Comparison of ENCODE assay signal across 31 mouse cellular contexts in the genomic region with DNA sequence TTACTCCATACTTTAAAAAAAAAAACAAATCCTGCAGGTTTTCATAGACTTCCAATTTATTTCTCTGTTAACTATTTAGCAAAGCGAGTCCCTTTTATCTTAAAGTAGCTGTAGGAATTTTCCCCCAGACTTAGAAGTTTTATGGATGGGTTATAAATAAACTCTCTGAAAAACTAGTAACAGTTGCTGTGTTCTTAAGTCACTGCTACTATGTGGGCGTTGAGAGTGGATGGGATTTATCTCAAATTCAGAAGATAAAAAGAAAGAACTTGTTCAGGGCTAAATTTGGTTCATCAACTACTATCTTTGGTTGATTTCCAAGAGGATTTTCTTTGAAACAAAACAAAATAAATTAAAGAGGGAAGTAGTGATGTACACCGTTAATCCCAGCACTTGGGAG.
"Had no signal": no experiment of that assay in that cellular context is flagged by ENCODE, and none has a peak within 500 bp of the region (broad histone marks: within the 10 kb centered on the region; RNA-seq: fewer than 3 reads in every experiment).

No protein-coding gene starts in this region.

- H3K4me1 ChIP-seq: liver, embryonic 12.5 days; liver, embryonic 13.5 days; liver, embryonic 15.5 days; megakaryocyte, embryonic 14.5 days had no signal

- ATAC-seq: liver, embryonic 12.5 days; liver, postnatal 0 days; lung, postnatal 0 days; midbrain, embryonic 13.5 days; midbrain, embryonic 15.5 days; midbrain, embryonic 16.5 days had no signal

- H3K9ac ChIP-seq: limb, embryonic 12.5 days; limb, embryonic 13.5 days; limb, embryonic 15.5 days; liver, embryonic 12.5 days; liver, embryonic 13.5 days; liver, embryonic 14.5 days; liver, embryonic 15.5 days; liver, postnatal 0 days; lung, embryonic 14.5 days; lung, embryonic 15.5 days; midbrain, embryonic 12.5 days; midbrain, embryonic 13.5 days; midbrain, embryonic 15.5 days had no signal

- H3K9me3 ChIP-seq: limb, embryonic 10.5 days; limb, embryonic 12.5 days; limb, embryonic 13.5 days; limb, embryonic 15.5 days; liver, embryonic 15.5 days; lung, embryonic 15.5 days; midbrain, embryonic 13.5 days; midbrain, embryonic 15.5 days had no signal

- H3K4me3 ChIP-seq: limb, embryonic 10.5 days; limb, embryonic 12.5 days; limb, embryonic 13.5 days; limb, embryonic 15.5 days; liver, embryonic 12.5 days; liver, embryonic 13.5 days; liver, embryonic 15.5 days; lung, embryonic 15.5 days; megakaryocyte, embryonic 14.5 days; midbrain, embryonic 10.5 days; midbrain, embryonic 12.5 days; midbrain, embryonic 13.5 days; midbrain, embryonic 15.5 days; myocyte had no signal

- H3K36me3 ChIP-seq: limb, embryonic 10.5 days; limb, embryonic 12.5 days; limb, embryonic 13.5 days; limb, embryonic 15.5 days; liver, embryonic 12.5 days; liver, embryonic 13.5 days; liver, embryonic 15.5 days; lung, embryonic 15.5 days; midbrain, embryonic 10.5 days; midbrain, embryonic 12.5 days; midbrain, embryonic 13.5 days; midbrain, embryonic 15.5 days had no signal

- DNase-seq: left cerebral cortex, postnatal 4 days; liver; liver, embryonic 13.5 days; liver, postnatal 0 days; lung, adult 18-20 months; lung, adult 2 months; lung, embryonic 14.5 days; lung, postnatal 10 days; lung, postnatal 14 days; lung, postnatal 36 days; lung, postnatal 4 days; midbrain, embryonic 14.5 days had no signal

- H3K27me3 ChIP-seq: limb, embryonic 15.5 days; liver, embryonic 12.5 days; liver, embryonic 13.5 days; liver, embryonic 15.5 days; lung, embryonic 15.5 days; megakaryocyte, embryonic 14.5 days; midbrain, embryonic 12.5 days; midbrain, embryonic 13.5 days; midbrain, embryonic 15.5 days had no signal

- H3K4me2 ChIP-seq: limb, embryonic 12.5 days; limb, embryonic 13.5 days; limb, embryonic 15.5 days; liver, embryonic 11.5 days; liver, embryonic 12.5 days; liver, embryonic 13.5 days; liver, embryonic 15.5 days; lung, embryonic 14.5 days; lung, embryonic 15.5 days; midbrain, embryonic 11.5 days; midbrain, embryonic 12.5 days; midbrain, embryonic 13.5 days; midbrain, embryonic 15.5 days had no signal

- H3K27ac ChIP-seq: limb, embryonic 10.5 days; limb, embryonic 12.5 days; limb, embryonic 13.5 days; limb, embryonic 15.5 days; liver, embryonic 12.5 days; liver, embryonic 13.5 days; liver, embryonic 14.5 days; liver, embryonic 15.5 days; lung, embryonic 15.5 days; macrophage; midbrain, embryonic 10.5 days had no signal
